Mouse (Mus musculus) liver, embryonic 13.5 days (tissue): ENCODE measurements around the gene Rabgap1l. TPM values are rescaled to one million over a fixed set of nuclear protein-coding genes. Genes with fewer than 3 reads are reported as not detected.
"Not testable (repeated sequence)": the region's sequence is repeated elsewhere in the genome, so short reads cannot be mapped to it uniquely, and the experiment has no call there.

Experiments used
- ATAC-seq: fragments of 200-750 bp; cut with Nextera tagmentation; 2 replicates; pipeline ENCODE4 v1.8.0; 2017; ENCODE audit warnings: low read depth, mild to moderate bottlenecking, moderate number of reproducible peaks, moderate library complexity
- DNase-seq: peaks from one replicate; pipeline ENCODE4 v3.0.0; 2022
- H3K27ac ChIP-seq: fragments of 300-500 bp; sonication (generic); 2 replicates; pipeline ENCODE4 v1.5.1; 2015; ENCODE audit warnings: moderate library complexity, mild to moderate bottlenecking, inconsistent platforms
- H3K27me3 ChIP-seq: fragments of 300-500 bp; sonication (generic); 2 replicates; pipeline ENCODE4 v1.6.1; 2015; ENCODE audit warnings: mild to moderate bottlenecking, inconsistent platforms
- H3K36me3 ChIP-seq: fragments of 300-500 bp; sonication (generic); 2 replicates; pipeline ENCODE4 v1.6.1; 2015; ENCODE audit warnings: mild to moderate bottlenecking, inconsistent platforms
- H3K4me1 ChIP-seq: fragments of 300-500 bp; sonication (generic); replicated peaks from 2 replicates; pipeline ENCODE4 v1.6.1; 2015; ENCODE audit warnings: inconsistent platforms
- H3K4me2 ChIP-seq: fragments of 300-500 bp; sonication (generic); 2 replicates; pipeline ENCODE4 v1.6.1; 2015; ENCODE audit warnings: inconsistent platforms, mild to moderate bottlenecking, moderate library complexity
- H3K4me3 ChIP-seq: fragments of 300-500 bp; sonication (generic); replicated peaks from 2 replicates; pipeline ENCODE4 v1.5.1; 2015; ENCODE audit warnings: mild to moderate bottlenecking, inconsistent platforms
- H3K9ac ChIP-seq: fragments of 300-500 bp; sonication (generic); 2 replicates; pipeline ENCODE4 v1.6.1; 2015; ENCODE audit warnings: mild to moderate bottlenecking, inconsistent platforms
- H3K9me3 ChIP-seq: fragments of 300-500 bp; sonication (generic); replicated peaks from 2 replicates; pipeline ENCODE4 v1.6.1; 2016; ENCODE audit warnings: inconsistent platforms
- WGBS: fragments of 180-500 bp; shearing (Covaris S2); methylation state at CpG from one replicate; pipeline ENCODE4 v1.1.7; 2015; ENCODE audit not compliant: insufficient replicate concordance; 5-methylcytosine and 5-hydroxymethylcytosine counted together
- polyA plus RNA-seq: library from polyadenylated mRNA; unstranded; fragments of >200 nt; fragmentation: Nextera tagmentation; extraction: Ambion mirVana; gene quantifications from 2 replicates; pipeline ENCODE4 v1.2.1, GENCODE M21; 2015

Rabgap1l gene
- polyA plus RNA-seq, 1 experiment from 2014 or later: 37.5 TPM

DNA sequence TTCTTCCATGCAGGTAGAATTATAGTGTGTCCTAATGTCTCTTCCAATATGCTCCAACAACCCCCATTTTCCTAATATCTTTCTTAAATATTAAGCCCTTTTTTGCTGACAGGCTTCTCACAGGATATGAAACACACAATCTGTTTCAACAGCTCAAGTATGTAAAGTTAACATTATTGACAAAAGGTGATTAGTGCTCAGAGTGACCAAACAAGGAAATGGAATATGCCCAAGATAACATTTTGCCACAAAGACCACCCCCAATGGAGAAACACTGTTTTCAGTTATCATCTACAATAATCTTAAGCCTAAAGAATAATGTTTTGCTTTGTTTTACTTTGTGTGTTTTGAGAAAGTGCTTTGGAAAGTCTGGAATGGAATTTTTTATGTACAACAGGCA lies 328.9 kb downstream of the Rabgap1l start:
- no peak overlapping the region for H3K4me3 ChIP-seq
- no peak for DNase-seq
- no peaks in the 10 kb centered on the region for H3K36me3 ChIP-seq
- no peaks in the 10 kb centered on the region for H3K4me1 ChIP-seq
- no peaks in the 10 kb centered on the region for H3K27me3 ChIP-seq
- no peaks in the 10 kb centered on the region for H3K9me3 ChIP-seq
- ATAC-seq: no peak
- H3K9ac ChIP-seq: no peak overlapping the region
- no peak overlapping the region for H3K27ac ChIP-seq
- H3K4me2 ChIP-seq: no peak overlapping the region

DNA sequence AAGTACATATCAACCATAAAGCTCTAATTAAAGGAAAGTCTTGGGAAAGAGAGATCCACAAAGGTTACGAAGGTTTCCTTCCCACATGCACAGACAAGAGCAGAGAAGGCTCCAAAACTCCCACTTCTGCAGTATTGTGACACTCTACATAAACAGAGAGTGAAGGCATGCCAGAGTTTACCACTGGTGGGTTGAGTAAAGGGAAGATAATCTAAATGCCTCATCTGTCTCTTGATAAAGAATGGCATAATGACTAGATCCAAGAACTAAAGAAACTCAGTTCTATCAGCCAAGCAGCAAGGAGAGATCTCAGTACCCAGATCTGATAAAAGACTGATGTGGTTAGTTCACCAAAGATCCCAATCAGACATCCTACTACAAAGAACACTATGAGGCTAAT lies 332.7 kb downstream of the Rabgap1l start:
- Histone ChIP-seq H3K4me3 (no peak overlapping the region), H3K9me3 (no peaks in the 10 kb centered on the region), H3K36me3 (no peaks in the 10 kb centered on the region), H3K4me2 (no peak overlapping the region), H3K4me1 (no peaks in the 10 kb centered on the region), H3K27me3 (no peaks in the 10 kb centered on the region), H3K9ac (no peak overlapping the region), H3K27ac (no peak overlapping the region)
- ATAC-seq (no peak), DNase-seq (no peak)
- WGBS: 77% methylated on average over 1 of the region's 1 CpGs

DNA sequence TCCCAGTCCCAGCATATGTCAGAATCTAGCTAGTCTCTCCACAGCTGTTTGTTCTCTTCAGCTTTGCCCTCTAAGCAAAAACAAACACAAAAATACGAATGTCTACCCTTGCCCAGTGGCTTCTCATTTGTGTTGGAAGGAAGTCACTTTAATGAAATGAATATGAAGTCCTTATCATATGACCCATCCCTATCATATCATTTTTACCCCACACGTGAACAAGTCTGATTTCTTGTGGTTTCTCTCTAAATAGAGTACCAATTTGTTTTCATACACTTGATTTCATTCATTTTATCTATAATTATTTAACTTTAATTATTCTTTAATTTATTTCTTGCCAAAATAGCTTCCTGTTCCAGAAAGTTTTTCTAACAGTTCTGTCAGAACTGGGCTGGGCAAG lies 341.3 kb downstream of the Rabgap1l start:
- Histone ChIP-seq H3K9me3 (no peaks in the 10 kb centered on the region), H3K27ac (no peak overlapping the region), H3K4me1 (peaks cover 4% of the 10 kb centered on the region; the same call in 1 of the 2 replicates), H3K27me3 (no peaks in the 10 kb centered on the region), H3K9ac (no peak overlapping the region), H3K4me3 (no peak overlapping the region), H3K4me2 (no peak overlapping the region), H3K36me3 (no peaks in the 10 kb centered on the region)
- ATAC-seq (no peak), DNase-seq (no peak)
- WGBS: 39% methylated on average over 2 of the region's 2 CpGs

DNA sequence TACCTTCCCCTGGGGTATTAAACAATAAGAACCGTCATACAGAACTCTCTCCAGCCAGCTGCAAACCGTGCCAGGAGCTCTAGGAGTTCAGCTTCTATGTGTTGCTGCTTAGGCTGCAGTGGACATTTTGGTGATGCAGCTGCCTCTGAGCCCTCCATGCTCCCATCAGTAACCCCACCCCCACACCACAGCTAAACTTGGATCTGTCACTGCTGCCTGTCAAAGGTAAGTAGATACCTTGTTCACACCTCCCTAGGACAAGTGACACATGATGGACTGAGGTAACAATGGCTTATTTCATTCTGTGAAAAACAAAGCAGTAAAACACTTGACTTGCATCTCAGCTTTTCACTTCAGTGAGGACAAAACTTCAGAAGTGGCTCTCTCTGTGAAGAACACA lies 344.3 kb downstream of the Rabgap1l start:
- no peaks in the 10 kb centered on the region for H3K36me3 ChIP-seq
- peaks cover 4% of the 10 kb centered on the region for H3K4me1 ChIP-seq
- H3K27me3 ChIP-seq: no peaks in the 10 kb centered on the region
- DNase-seq: no peak
- no peak overlapping the region for H3K4me3 ChIP-seq
- no peak overlapping the region for H3K9ac ChIP-seq
- ATAC-seq: no peak
- H3K9me3 ChIP-seq: no peaks in the 10 kb centered on the region
- 63% methylated on average over 2 of the region's 2 CpGs for WGBS
- no peak overlapping the region for H3K4me2 ChIP-seq
- H3K27ac ChIP-seq: no peak overlapping the region

- DNase-seq: no peak
- H3K4me1 ChIP-seq: peaks cover 4% of the 10 kb centered on the region
- peak; percentile 65; the same call in 1 of the 2 replicates for ATAC-seq
- 50% methylated on average over 1 of the region's 1 CpGs for WGBS
- H3K4me2 ChIP-seq: no peak overlapping the region
- H3K9me3 ChIP-seq: no peaks in the 10 kb centered on the region
- H3K27me3 ChIP-seq: no peaks in the 10 kb centered on the region
- H3K4me3 ChIP-seq: no peak overlapping the region
- H3K36me3 ChIP-seq: no peaks in the 10 kb centered on the region
- H3K27ac ChIP-seq: no peak overlapping the region
- no peak overlapping the region for H3K9ac ChIP-seq
Observed at GRCm38 (mm10) chr1:160446823-160447222, 346.2 kb downstream of the Rabgap1l start.

GRCm38 (mm10) chr1:160443506-160443905 lies 349.5 kb downstream of the Rabgap1l start:
- H3K27ac ChIP-seq: no peak overlapping the region
- H3K4me1 ChIP-seq: peaks cover 4% of the 10 kb centered on the region
- H3K36me3 ChIP-seq: no peaks in the 10 kb centered on the region
- H3K4me2 ChIP-seq: no peak overlapping the region
- no peaks in the 10 kb centered on the region for H3K9me3 ChIP-seq
- DNase-seq (no peak), ATAC-seq (peak; percentile 34; the same call in 1 of the 2 replicates)
- H3K27me3 ChIP-seq: no peaks in the 10 kb centered on the region
- H3K4me3 ChIP-seq: no peak overlapping the region
- H3K9ac ChIP-seq: no peak overlapping the region
- 67% methylated on average over 1 of the region's 1 CpGs for WGBS

DNA sequence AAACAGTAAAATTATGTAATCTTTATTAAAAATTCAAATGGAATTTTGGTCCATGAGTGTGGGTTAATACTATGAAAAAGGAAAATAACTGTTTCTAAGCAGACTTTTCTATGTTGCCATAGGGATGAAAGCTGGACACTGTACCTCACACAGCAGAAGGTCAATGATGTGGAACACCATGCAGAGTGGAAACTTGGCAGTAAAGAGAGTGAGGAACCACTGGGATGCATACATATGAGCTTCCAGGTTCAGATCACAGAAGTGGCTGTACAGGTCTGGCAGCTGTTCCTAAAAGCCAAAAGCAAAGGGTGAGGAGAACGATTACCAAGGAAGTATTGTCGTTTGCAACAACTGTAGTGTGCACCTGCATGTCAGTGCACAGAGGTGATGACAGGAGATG lies 351.3 kb downstream of the Rabgap1l start:
- DNase-seq: no peak
- Histone ChIP-seq H3K9me3 (no peaks in the 10 kb centered on the region), H3K4me2 (no peak overlapping the region), H3K9ac (no peak overlapping the region), H3K27me3 (no peaks in the 10 kb centered on the region), H3K36me3 (no peaks in the 10 kb centered on the region), H3K4me1 (peaks cover under 1% of the 10 kb centered on the region), H3K4me3 (no peak overlapping the region), H3K27ac (no peak overlapping the region)
- no peak for ATAC-seq
- 68% methylated on average over 2 of the region's 2 CpGs for WGBS

- no peaks in the 10 kb centered on the region; the same call in 1 of the 2 replicates for H3K4me1 ChIP-seq
- no peak overlapping the region for H3K4me3 ChIP-seq
- no peaks in the 10 kb centered on the region for H3K9me3 ChIP-seq
- DNase-seq (no peak), ATAC-seq (no peak)
- no peaks in the 10 kb centered on the region for H3K27me3 ChIP-seq
- WGBS: 50% methylated on average over 5 of the region's 5 CpGs
- H3K27ac ChIP-seq: no peak overlapping the region
- H3K9ac ChIP-seq: no peak overlapping the region
- no peak overlapping the region for H3K4me2 ChIP-seq
- H3K36me3 ChIP-seq: no peaks in the 10 kb centered on the region
Observed at GRCm38 (mm10) chr1:160441161-160441560, 351.9 kb downstream of the Rabgap1l start.

- Histone ChIP-seq H3K4me2 (no peak overlapping the region), H3K4me3 (no peak overlapping the region), H3K4me1 (no peaks in the 10 kb centered on the region), H3K9ac (no peak overlapping the region), H3K27me3 (no peaks in the 10 kb centered on the region), H3K36me3 (no peaks in the 10 kb centered on the region), H3K9me3 (no peaks in the 10 kb centered on the region), H3K27ac (no peak overlapping the region)
- DNase-seq (no peak), ATAC-seq (no peak)
- WGBS: 61% methylated on average over 4 of the region's 4 CpGs
Observed at GRCm38 (mm10) chr1:160438820-160439219, 354.2 kb downstream of the Rabgap1l start.

GRCm38 (mm10) chr1:160417196-160417854 lies 375.7 kb downstream of the Rabgap1l start:
- H3K36me3 ChIP-seq: no peaks in the 10 kb centered on the region
- H3K4me2 ChIP-seq: no peak overlapping the region
- H3K9ac ChIP-seq: no peak overlapping the region
- WGBS: 65% methylated on average over 5 of the region's 5 CpGs
- peaks cover 11% of the 10 kb centered on the region for H3K4me1 ChIP-seq
- no peak for DNase-seq
- H3K9me3 ChIP-seq: no peaks in the 10 kb centered on the region
- no peaks in the 10 kb centered on the region for H3K27me3 ChIP-seq
- peak; percentile 57; the same call in 1 of the 2 replicates for ATAC-seq
- H3K4me3 ChIP-seq: no peak overlapping the region
- no peak overlapping the region for H3K27ac ChIP-seq

DNA sequence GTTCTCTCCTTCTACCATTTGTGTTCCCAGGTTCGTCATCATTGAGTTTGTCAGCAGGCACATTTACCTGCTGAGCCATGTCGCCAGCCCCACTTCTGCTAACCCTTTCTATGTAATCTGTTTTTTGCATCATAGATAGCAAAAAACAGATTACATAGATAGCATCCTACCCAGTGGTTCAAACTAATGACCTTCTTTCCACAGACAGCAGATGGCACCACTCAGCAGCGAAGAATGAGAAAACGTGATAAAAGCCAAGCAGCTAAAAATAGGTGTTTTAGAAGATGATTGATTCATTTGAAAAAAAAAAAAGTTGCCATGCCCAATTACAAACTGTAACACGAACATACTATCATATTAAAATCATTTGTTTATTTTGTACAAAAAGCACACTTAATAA lies 382.2 kb downstream of the Rabgap1l start:
- 32% methylated on average over 5 of the region's 5 CpGs for WGBS
- Histone ChIP-seq H3K4me1 (peaks cover 47% of the 10 kb centered on the region), H3K27ac (peak overlapping the region; percentile 94), H3K4me2 (0 out of 2 replicates have a peak overlapping the region, but pooled peaks have one; percentile 24), H3K4me3 (no peak overlapping the region), H3K9me3 (no peaks in the 10 kb centered on the region), H3K9ac (no peak overlapping the region; the same call in 1 of the 2 replicates), H3K36me3 (no peaks in the 10 kb centered on the region), H3K27me3 (no peaks in the 10 kb centered on the region)
- peak; percentile 26 for DNase-seq
- no peak for ATAC-seq

- DNase-seq (peak; percentile 66), ATAC-seq (peak; percentile 95)
- 48% methylated on average over 4 of the region's 4 CpGs for WGBS
- not testable (repeated sequence) for H3K9me3 ChIP-seq, H3K27me3 ChIP-seq, H3K36me3 ChIP-seq, H3K4me3 ChIP-seq
- H3K27ac ChIP-seq: peak overlapping the region; percentile 94
- H3K9ac ChIP-seq: peak overlapping the region; percentile 47
- H3K4me2 ChIP-seq: peak overlapping the region; percentile 51
- peaks cover 47% of the 10 kb centered on the region for H3K4me1 ChIP-seq
Observed at GRCm38 (mm10) chr1:160409689-160410088, 383.3 kb downstream of the Rabgap1l start.
